Mouse (Mus musculus): ENCODE measurements around the gene Nptn.

The Nptn gene

GRCm38 (mm10) chr9:58581958-58582540 lies at the start of gene Nptn:
Gene Nptn, plus strand, starts transcription at chr9:58582240.
- DNase-seq, result peak; percentile 98

- peak; percentile 84 for DNase-seq
Observed at GRCm38 (mm10) chr9:58533322-58533721, 48.7 kb upstream of the Nptn start.

- DNase-seq, result peak; percentile 87
Observed at GRCm38 (mm10) chr9:58534766-58535165, 47.3 kb upstream of the Nptn start.

- no peak for DNase-seq
Observed at GRCm38 (mm10) chr9:58535447-58536134, 46.4 kb upstream of the Nptn start.

- DNase-seq, result no peak
Observed at GRCm38 (mm10) chr9:58537774-58538173, 44.3 kb upstream of the Nptn start.

- DNase-seq, result peak; percentile 80
Observed at GRCm38 (mm10) chr9:58539886-58540285, 42.2 kb upstream of the Nptn start.

- peak; percentile 66 for DNase-seq
Observed at GRCm38 (mm10) chr9:58541895-58542338, 40.1 kb upstream of the Nptn start.

GRCm38 (mm10) chr9:58544879-58545324 lies 37.1 kb upstream of the Nptn start:
- DNase-seq, result peak; percentile 70

GRCm38 (mm10) chr9:58545428-58545827 lies 36.6 kb upstream of the Nptn start:
- DNase-seq, result no peak

- DNase-seq, result peak; percentile 81
Observed at GRCm38 (mm10) chr9:58546630-58547360, 35.2 kb upstream of the Nptn start.

- DNase-seq, result peak; percentile 31
Observed at GRCm38 (mm10) chr9:58548897-58549296, 33.1 kb upstream of the Nptn start.

GRCm38 (mm10) chr9:58549694-58550093 lies 32.3 kb upstream of the Nptn start:
- peak; percentile 36 for DNase-seq

GRCm38 (mm10) chr9:58550928-58551327 lies 31.1 kb upstream of the Nptn start:
- DNase-seq, result no peak

- no peak for DNase-seq
Observed at GRCm38 (mm10) chr9:58552083-58552482, 30.0 kb upstream of the Nptn start.

- peak; percentile 67 for DNase-seq
Observed at GRCm38 (mm10) chr9:58554056-58554907, 27.8 kb upstream of the Nptn start.

GRCm38 (mm10) chr9:58554908-58555684 lies 26.9 kb upstream of the Nptn start, which contains the start of gene Cd276:
Gene Cd276, minus strand, starts transcription at chr9:58555437.
- peak; percentile 76 for DNase-seq

GRCm38 (mm10) chr9:58555685-58556414 lies 26.2 kb upstream of the Nptn start:
- no peak for DNase-seq

GRCm38 (mm10) chr9:58556627-58557026 lies 25.4 kb upstream of the Nptn start:
- DNase-seq, result no peak

- no peak for DNase-seq
Observed at GRCm38 (mm10) chr9:58557457-58558455, 24.3 kb upstream of the Nptn start.

- no peak for DNase-seq
Observed at GRCm38 (mm10) chr9:58560211-58560610, 21.8 kb upstream of the Nptn start.
